Mouse (Mus musculus) v-Abl transformed pro-B cells (cell line): ENCODE measurements around the gene Mettl14.

Experiments used
- in situ Hi-C, 2 experiments: fragments of 400-800 bp; cut with MboI; formaldehyde crosslinking; loops; one replicate each; pipeline ENCODE4 v1.15.1; 2025; ENCODE audit not compliant: unreplicated experiment in 2 of 2

Mettl14 gene

DNA sequence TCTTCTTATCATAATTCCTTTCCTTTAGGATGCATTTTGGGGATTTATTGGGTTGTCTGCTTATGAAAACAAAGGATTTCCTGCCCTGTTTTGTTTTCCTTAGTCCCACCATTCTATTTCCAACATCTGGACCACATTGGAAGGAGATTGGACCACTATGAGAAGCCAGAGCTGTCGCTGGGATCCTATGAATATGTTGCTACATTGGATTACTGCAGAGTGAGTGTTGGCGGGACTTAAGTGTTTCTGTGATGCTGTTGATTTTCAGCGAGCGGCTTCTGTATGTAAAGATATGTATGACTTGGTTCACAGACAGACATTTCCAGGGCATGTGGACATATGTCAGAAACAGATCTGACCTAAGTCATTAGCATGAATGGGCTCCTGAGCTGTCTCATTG lies 55.7 kb downstream of the Mettl14 start:
- in situ Hi-C loops = no loop called here

DNA sequence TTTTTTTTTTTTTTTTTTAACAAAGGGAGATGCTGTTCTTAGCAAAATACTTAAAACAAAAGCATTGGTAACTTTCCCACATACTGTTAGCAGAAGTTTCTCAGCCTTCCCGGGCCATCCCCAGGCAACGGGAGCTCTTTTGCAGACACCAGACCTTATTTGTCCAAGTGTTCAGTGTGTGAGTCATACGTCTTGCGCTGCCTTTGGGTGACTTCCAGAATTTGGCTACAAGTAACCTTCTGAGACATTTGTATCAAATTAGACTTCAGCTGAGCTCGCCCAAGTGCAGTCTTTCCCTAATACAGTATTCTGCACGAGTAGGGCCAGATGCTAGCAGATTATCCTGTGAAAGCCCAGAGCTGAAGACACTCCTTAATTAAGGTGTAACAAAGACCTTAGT lies 56.7 kb downstream of the Mettl14 start:
- in situ Hi-C loops = loop anchor here in 1 of 2 experiments (10.0 kb wide), 1 partner anchor 1444 kb away; no protein-coding TSS in a partner anchor

DNA sequence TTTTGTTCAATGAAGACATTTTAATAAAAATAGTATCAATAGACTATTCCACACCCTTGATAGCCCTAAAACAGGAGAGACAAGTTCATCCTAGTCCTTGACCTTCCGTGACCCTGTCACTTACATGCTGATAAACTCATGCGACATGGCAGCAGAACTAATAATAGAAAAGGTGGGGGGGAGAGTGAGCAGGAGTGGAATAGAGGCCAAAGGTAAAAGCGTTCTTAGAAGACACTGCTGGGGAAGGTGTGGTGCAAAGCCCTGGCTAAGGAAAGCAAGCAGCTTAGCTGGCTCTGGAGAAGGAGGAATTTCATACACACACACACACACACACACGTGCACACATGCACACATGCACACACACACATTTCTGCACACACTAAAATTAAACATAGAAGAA lies 61.6 kb downstream of the Mettl14 start:
- in situ Hi-C loops = loop anchor here (5.0 to 25.0 kb wide), 4 partner anchors 162 to 1440 kb away; no protein-coding TSS in a partner anchor

DNA sequence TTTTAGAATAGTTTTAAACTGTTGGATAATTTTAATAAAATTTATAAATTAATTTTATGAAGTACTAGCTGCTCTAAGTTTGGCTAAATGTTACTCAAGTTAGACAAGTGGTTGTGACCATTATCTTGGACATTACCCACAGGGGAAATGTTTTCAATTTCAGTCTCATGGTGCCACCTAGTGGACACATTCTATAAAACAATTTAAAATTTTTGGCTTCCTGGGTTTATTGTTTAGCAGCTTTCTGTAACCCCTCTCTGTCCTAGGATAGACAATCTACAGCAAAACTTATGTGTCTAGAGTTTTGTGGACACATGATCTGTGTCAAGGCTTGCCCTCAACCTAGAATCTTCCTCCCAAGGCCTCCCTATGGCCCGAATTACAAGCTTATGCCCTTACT lies 63.8 kb downstream of the Mettl14 start:
- in situ Hi-C loops = loop anchor here (5.0 to 25.0 kb wide), 4 partner anchors 160 to 1437 kb away; no protein-coding TSS in a partner anchor

DNA sequence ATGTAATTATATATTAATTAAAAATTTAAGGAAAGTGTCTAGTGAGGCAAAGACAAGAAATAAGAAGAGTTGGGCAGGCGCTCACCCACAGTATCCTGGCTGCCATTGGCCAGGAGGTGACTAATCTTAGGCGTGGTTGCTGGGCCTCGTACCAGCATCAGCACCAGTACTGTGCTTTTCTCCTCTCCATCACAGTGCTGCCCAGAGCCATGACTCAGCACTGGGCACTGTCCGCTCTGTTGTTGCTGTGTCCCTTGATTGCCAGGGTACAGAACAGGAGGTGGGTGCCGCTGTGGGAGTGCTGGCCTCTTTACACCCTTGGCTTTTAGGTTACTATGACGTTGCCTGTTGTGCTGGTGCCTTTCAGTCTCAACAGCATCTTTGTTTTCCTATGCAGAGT lies 64.3 kb downstream of the Mettl14 start:
- in situ Hi-C loops = loop anchor here (5.0 to 25.0 kb wide), 4 partner anchors 159 to 1437 kb away; no protein-coding TSS in a partner anchor

DNA sequence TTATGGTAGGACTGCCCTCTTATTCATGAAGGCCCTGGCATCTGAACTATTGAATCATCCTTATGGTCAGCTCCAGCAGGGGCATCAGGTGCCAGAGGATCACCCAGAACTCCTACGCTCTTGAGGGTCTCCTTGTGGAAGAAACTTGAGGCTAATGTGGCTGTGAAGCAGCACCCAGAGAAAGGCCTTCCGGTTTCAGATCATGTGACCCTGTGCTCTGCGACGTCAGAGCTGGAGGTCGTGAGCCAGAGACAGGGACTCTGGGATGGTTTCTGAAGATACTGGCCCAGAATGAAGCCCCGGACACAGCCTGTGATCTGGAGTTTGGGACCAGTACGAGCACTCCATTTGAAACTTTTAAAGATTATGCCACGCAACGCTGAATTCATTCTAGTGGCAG lies 65.6 kb downstream of the Mettl14 start:
- in situ Hi-C loops = loop anchor here (5.0 to 25.0 kb wide), 4 partner anchors 158 to 1436 kb away; no protein-coding TSS in a partner anchor
